Mouse (Mus musculus): ENCODE measurements around the gene Med22. TPM values are rescaled to one million over a fixed set of nuclear protein-coding genes. Genes with fewer than 3 reads are reported as not detected.

The Med22 gene
- polyA plus RNA-seq, 1 experiment = 71.0 TPM

DNA sequence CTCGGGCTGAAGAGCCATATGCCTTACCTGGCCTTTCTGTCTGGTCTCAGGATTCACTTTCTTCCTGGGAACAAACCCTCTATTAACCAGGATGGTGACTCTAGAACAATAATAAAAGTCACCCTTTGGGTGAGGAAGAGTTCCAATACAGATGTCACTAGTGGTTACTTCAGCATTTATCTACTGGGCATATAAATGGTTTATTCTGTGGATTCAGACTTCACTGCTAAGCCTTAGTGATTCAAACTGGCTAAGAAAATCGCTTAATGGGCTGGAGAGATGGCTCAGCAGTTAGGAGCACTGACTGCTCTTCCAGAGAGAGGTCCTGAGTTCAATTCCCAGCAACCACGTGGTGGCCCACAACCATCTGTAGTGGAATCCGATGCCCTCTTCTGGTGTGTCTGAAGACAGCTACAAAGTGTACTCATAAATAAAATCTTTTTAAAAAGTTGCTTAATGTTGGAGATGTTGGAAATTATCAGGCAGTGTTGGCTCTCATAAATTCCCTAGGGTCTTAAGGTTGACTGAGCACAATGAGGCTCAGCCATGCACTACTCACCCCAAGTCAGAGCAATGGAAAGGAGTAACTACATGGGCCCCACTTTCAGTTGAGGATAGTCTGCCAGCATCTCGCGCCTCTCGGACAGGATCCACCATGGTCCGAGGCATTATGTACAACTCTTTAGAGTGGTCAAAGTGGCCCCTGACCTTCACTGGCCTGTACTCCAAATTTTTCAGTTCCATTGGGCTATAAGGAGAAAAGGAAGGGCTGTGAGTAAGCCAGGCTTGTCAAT lies 3.9 kb upstream of the Med22 start:
- peaks cover 70% of the 10 kb centered on the region for H3K36me3 ChIP-seq (ENCODE audit: control insufficient read depth, insufficient read depth)
- peaks cover 100% of the 10 kb centered on the region for H3K79me2 ChIP-seq (ENCODE audit: control insufficient read depth, insufficient read depth)
- peaks cover 73% of the 10 kb centered on the region for H3K79me3 ChIP-seq (ENCODE audit: low read depth)
- no peaks in the 10 kb centered on the region for H3K27me3 ChIP-seq (ENCODE audit: control insufficient read depth, insufficient read depth, insufficient read length)
- H3ac ChIP-seq (ENCODE audit: control insufficient read depth, insufficient read length, low read depth) = no peak overlapping the region
- TF ChIP-seq MYOD1 (IDR thresholded peaks at IDR 0.05; ENCODE audit: control insufficient read depth, insufficient read length, low read depth) = no peak
- TF ChIP-seq USF1 (IDR thresholded peaks at IDR 0.05; ENCODE audit: low read depth) = peak; percentile 44
- peak; percentile 68 for TF ChIP-seq MAX (IDR thresholded peaks at IDR 0.05)
- no peak for TF ChIP-seq MYOG (IDR thresholded peaks at IDR 0.05; ENCODE audit: control insufficient read depth, extremely low read depth, insufficient read length)
- no peak overlapping the region for H3K4me3 ChIP-seq (ENCODE audit: insufficient read depth, poor library complexity, severe bottlenecking)

DNA sequence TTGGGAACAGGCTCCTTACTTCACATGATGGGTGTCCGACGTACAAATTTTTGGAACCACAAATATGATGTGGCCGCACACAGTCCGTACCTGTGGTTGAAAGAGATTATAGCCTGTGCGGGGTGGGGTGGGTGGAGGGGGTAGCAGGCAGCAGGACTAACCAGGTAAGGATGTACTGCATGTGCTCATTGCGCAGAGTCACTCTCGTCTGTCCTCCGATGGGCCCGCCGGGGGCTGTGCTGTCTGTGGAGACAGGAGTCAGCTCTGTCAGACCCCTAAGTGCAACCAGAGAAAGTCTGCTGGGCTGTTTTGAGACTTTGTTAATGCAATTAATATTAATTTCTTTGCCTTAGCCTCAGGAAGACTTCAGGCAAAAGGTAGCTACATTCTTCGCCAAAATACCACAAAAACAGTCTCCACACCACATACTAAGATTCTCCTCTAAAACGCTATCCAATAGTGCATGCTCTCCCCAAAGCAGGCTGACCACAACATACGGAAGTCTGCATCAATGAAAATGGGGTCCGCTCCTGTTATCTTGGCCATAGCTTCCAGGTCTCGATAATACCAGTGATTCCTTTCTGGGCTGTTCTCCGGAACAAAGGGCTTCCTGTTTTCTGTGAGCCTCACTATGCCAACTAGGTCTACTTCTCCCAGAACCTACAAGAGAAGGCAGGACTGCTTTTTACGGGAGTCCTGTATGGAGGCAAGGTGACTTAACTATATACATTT lies 3.1 kb upstream of the Med22 start:
- Histone ChIP-seq H3K36me3 (ENCODE audit: control insufficient read depth, insufficient read depth) (peaks cover 65% of the 10 kb centered on the region), H3K79me2 (ENCODE audit: control insufficient read depth, insufficient read depth) (peaks cover 100% of the 10 kb centered on the region), H3K27me3 (ENCODE audit: control insufficient read depth, insufficient read depth, insufficient read length) (no peaks in the 10 kb centered on the region), H3K79me3 (ENCODE audit: low read depth) (peaks cover 75% of the 10 kb centered on the region), H3K4me3 (ENCODE audit: insufficient read depth, poor library complexity, severe bottlenecking) (no peak overlapping the region), H3ac (ENCODE audit: control insufficient read depth, insufficient read length, low read depth) (peak overlapping the region; percentile 22)
- no peak for TF ChIP-seq CEBPB (IDR thresholded peaks at IDR 0.05; ENCODE audit: low read depth)
- no peak for TF ChIP-seq CTCF (IDR thresholded peaks at IDR 0.05; ENCODE audit: control insufficient read depth, insufficient read depth, insufficient read length)
- no peak for TF ChIP-seq MYOG (IDR thresholded peaks at IDR 0.05; ENCODE audit: control insufficient read depth, extremely low read depth, insufficient read length)
- no peak for TF ChIP-seq MAX (IDR thresholded peaks at IDR 0.05)
- TF ChIP-seq MYOD1 (IDR thresholded peaks at IDR 0.05; ENCODE audit: control insufficient read depth, insufficient read length, low read depth) = no peak
- TF ChIP-seq USF1 (IDR thresholded peaks at IDR 0.05; ENCODE audit: low read depth) = no peak
- no peak for TF ChIP-seq FOSL1 (IDR thresholded peaks at IDR 0.05; ENCODE audit: insufficient read depth, low read length, poor library complexity, severe bottlenecking)

DNA sequence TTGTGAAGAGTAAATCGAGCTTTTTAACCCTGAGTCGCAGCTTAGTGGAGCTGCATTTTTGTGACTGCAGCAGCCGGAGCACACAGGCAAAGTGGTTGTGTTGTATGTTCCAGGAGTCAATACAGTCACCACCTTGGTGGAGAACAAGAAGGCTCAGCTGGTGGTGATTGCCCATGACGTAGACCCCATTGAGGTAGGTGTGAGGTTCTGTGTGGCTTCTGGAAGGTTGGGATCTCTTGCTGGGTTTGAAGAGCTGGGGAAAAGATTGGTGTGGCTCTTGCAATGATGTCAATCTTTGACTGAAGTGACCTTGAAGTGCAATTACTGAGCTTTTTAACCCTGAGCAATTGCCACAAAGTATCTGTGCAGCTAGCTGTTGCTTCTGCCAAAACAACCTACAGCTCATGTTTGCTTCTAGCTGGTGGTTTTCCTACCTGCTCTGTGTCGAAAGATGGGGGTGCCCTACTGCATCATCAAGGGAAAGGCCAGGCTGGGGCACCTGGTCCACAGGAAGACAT lies 1.8 kb upstream of the Med22 start:
- peak overlapping the region; percentile 78 for H3K4me3 ChIP-seq (ENCODE audit: insufficient read depth, poor library complexity, severe bottlenecking)
- TF ChIP-seq CTCF (IDR thresholded peaks at IDR 0.05; ENCODE audit: control insufficient read depth, insufficient read depth, insufficient read length) (no peak), FOSL1 (IDR thresholded peaks at IDR 0.05; ENCODE audit: insufficient read depth, low read length, poor library complexity, severe bottlenecking) (no peak), MYOG (IDR thresholded peaks at IDR 0.05; ENCODE audit: control insufficient read depth, extremely low read depth, insufficient read length) (no peak), MAX (IDR thresholded peaks at IDR 0.05) (no peak), MYOD1 (IDR thresholded peaks at IDR 0.05; ENCODE audit: control insufficient read depth, insufficient read length, low read depth) (no peak), USF1 (IDR thresholded peaks at IDR 0.05; ENCODE audit: low read depth) (no peak), CEBPB (IDR thresholded peaks at IDR 0.05; ENCODE audit: low read depth) (no peak)
- H3K27me3 ChIP-seq (ENCODE audit: control insufficient read depth, insufficient read depth, insufficient read length) = no peaks in the 10 kb centered on the region
- peaks cover 100% of the 10 kb centered on the region for H3K79me2 ChIP-seq (ENCODE audit: control insufficient read depth, insufficient read depth)
- H3K36me3 ChIP-seq (ENCODE audit: control insufficient read depth, insufficient read depth) = peaks cover 65% of the 10 kb centered on the region
- H3ac ChIP-seq (ENCODE audit: control insufficient read depth, insufficient read length, low read depth) = peak overlapping the region; percentile 93
- peaks cover 74% of the 10 kb centered on the region for H3K79me3 ChIP-seq (ENCODE audit: low read depth)

DNA sequence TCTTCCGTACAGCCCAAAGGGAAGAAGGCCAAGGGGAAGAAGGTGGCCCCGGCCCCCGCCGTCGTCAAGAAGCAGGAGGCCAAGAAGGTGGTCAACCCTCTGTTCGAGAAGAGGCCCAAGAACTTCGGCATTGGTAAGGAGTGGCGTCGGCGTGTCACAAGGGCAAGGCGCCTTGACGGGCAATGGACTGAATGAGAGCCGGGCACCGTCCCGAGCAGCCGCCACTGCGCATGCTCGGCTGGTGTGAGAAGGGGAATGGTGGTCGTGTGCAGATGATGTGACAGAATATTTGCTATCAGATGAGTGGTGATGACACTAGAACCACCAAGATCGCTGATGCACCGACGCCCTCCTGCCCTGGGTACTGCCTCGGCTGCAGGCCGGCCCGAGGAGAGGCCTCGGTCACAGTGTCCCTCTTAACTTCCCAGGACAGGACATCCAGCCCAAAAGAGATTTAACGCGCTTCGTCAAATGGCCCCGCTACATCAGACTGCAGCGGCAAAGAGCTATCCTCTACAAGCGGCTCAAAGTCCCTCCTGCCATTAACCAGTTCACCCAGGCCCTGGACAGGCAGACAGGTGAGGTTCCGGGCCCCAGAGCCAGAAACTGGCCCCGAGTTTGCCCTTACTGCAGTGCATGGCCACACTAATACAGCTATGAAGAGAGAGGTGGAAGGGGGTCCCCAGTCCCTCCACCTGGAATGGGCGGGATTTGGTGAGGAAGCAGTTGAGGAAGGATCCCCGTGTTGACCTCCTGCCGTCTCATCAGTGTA lies 703 bp upstream of the Med22 start:
- H3K79me3 ChIP-seq (ENCODE audit: low read depth) = peaks cover 78% of the 10 kb centered on the region
- H3ac ChIP-seq (ENCODE audit: control insufficient read depth, insufficient read length, low read depth) = peak overlapping the region; percentile 93
- peak overlapping the region; percentile 78 for H3K4me3 ChIP-seq (ENCODE audit: insufficient read depth, poor library complexity, severe bottlenecking)
- H3K36me3 ChIP-seq (ENCODE audit: control insufficient read depth, insufficient read depth) = peaks cover 72% of the 10 kb centered on the region
- TF ChIP-seq CEBPB (IDR thresholded peaks at IDR 0.05; ENCODE audit: low read depth) (no peak), MYOD1 (IDR thresholded peaks at IDR 0.05; ENCODE audit: control insufficient read depth, insufficient read length, low read depth) (no peak), MAX (IDR thresholded peaks at IDR 0.05) (peak; percentile 11)
- H3K27me3 ChIP-seq (ENCODE audit: control insufficient read depth, insufficient read depth, insufficient read length) = no peaks in the 10 kb centered on the region
- peaks cover 100% of the 10 kb centered on the region for H3K79me2 ChIP-seq (ENCODE audit: control insufficient read depth, insufficient read depth)

DNA sequence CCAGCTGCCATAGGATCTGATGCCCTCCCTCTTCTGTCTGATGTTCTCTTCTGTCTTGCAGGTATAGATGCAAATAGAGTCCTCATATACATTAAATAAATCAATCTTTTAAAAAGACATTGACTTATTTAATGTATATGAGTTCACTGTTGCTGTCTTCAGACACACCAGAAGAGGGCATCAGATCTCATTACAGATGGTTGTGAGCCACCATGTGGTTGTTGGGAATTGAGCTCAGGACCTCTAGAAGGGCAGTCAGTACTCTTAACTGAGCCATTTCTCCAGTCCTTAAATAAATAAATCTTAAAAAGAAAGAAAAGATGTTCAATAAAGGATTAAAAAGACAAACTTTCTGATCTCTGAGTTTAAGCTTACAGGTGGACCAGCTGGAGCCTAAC lies 1.1 kb downstream of the Med22 start:
- Histone ChIP-seq H3K79me3 (ENCODE audit: low read depth) (peaks cover 68% of the 10 kb centered on the region), H3K27me3 (ENCODE audit: control insufficient read depth, insufficient read depth, insufficient read length) (no peaks in the 10 kb centered on the region), H3ac (ENCODE audit: control insufficient read depth, insufficient read length, low read depth) (peak overlapping the region; percentile 84), H3K36me3 (ENCODE audit: control insufficient read depth, insufficient read depth) (peaks cover 80% of the 10 kb centered on the region), H3K4me3 (ENCODE audit: insufficient read depth, poor library complexity, severe bottlenecking) (peak overlapping the region; percentile 84), H3K79me2 (ENCODE audit: control insufficient read depth, insufficient read depth) (peaks cover 100% of the 10 kb centered on the region)
- no peak for TF ChIP-seq CTCF (IDR thresholded peaks at IDR 0.05; ENCODE audit: control insufficient read depth, insufficient read depth, insufficient read length)

Data from C2C12 (cell line).